Mouse (Mus musculus) heart, postnatal 10 days (tissue): ENCODE results near the gene Fam168a. TPM values are rescaled to one million over a fixed set of nuclear protein-coding genes. Genes with fewer than 3 reads are reported as not detected.
"Not testable (repeated sequence)": the region's sequence is repeated elsewhere in the genome, so short reads cannot be mapped to it uniquely, and the experiment has no call there.

Source experiments
- DNase-seq, 2 experiments: peaks; one replicate each; pipeline ENCODE4 v3.0.0; 2021
- intact Hi-C: fragments of 180-260 bp; cut with DNase I; formaldehyde crosslinking; loops from one replicate; pipeline ENCODE4 v1.15.1; 2025
- total RNA-seq, 2 experiments: library from RNA; stranded (reverse); gene quantifications; 2 replicates each; pipeline ENCODE4 v1.2.3; 2021

Fam168a gene
- total RNA-seq, 2 experiments from 2014 or later: 52.7 to 53.7 TPM

DNA sequence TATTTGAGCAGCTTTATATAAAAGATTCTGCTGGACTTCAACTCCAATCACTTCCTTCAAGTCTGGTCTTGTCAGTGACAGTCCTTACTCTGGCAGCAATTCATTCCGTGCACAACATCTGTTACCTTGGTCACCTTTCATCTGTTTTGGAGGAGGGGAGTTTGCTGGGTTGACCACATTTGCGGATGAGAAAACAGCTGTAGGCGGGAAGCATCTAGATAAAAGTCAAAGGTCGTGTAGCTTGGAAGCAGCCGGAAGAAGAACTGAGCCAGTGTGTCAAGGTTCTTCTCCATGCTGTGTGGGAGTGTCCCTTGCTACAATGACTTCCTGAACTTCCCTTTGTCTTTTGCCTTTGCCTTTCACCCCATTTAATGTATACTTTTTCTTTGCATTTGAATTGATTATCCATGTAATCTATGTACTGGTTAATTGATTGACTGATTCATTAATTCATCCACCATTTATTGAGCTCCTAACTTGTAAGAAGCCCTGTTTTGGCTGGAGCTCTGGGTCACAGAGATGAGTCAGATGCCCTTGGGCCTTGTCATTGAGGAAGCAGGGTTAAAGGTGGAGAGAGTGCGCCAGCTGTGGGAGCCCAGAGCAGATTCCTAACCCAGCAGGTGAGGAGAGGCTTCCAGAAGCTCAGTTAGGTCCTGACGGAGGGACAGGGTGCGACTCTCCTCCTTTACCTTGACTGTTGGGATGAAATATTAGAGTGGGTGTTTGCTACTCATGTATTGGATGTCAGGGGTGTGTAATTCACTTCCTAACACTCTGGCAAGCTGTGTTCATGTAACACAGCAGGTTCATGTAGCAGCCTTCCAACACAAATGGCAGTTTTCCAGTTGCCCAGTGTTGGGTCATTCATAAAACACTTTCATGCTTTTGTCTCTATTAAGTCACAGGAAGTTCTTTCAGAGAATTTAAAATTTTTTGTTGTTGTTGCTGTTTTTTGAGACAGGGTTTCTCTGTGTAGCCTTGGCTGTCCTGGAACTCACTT lies 6.4 kb upstream of the Fam168a start:
- intact Hi-C loops: no loop called here
- DNase-seq: no peak

DNA sequence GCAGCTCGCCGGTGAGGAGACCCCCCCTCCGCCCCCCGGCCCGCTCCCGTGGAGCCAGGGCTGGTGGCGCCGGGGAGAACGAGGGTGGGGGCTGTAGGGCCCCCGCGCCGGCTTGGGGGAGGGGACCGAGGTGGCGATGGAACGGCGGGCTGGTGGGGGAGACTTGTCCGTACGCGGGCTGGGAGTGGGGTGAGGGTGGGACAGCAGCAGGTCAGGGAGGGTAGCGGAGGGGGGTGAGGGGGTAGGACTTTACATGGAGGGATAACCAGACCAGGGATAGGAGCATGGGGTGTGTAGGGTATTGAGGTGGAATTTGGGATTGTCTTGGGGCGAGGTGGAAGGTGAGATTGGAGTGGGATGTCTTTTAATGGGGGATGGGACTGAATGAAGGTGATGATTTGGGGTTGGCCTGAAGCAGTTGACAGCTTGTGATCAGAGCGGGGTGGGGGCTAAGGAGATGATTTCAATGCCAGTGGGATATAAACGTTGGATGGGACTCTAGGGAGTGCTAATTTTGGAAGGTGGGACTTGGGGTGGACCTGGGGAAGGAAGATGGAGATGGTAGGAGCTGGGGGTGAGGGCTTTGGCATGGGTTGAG lies 547 bp downstream of the Fam168a start:
- no peak for DNase-seq

DNA sequence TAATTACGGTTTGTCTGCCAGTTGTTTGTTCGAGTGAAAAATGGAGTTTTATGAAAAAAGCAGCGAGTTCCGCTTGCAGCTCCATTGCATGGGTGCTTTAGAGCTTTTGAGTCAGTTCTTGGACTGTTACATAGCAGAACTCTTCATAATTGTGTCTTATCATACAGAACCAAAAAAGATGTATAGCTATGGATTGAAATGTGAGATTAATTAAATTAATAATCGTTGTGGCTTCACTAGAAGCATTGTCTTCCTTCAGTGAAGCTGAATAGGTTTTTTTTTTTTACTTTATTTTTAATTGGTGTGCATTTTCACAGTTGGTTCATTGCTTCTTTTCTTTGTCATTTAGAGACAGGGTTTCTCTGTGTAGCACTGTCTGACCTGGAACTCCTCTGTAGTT lies 12.3 kb downstream of the Fam168a start:
- intact Hi-C loops: no loop called here
- DNase-seq: no peak

More for the DNA sequence above, 547 bp downstream of the Fam168a start:
- intact Hi-C loops: no loop called here

DNA sequence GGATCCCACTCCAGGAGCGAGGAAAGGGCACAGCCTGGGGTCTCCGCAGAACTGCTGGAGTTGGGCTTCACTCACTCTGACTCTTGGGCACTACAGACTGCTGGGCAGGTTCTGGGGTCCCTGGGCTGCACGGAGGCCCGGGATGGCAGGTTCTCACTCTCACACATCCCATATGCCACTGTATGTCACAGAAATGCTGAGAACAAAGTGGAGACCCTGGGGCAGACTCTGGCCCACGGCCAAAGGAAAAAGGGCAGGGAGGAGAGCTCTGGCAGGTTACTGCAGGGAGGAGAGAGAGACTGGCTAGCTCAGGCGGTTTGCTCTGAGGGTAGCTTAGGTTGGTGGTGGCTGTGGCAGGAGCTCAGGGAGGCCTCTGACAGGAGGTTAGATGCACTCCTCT lies 15.8 kb downstream of the Fam168a start:
- no peak for DNase-seq
- intact Hi-C loops: no loop called here

DNA sequence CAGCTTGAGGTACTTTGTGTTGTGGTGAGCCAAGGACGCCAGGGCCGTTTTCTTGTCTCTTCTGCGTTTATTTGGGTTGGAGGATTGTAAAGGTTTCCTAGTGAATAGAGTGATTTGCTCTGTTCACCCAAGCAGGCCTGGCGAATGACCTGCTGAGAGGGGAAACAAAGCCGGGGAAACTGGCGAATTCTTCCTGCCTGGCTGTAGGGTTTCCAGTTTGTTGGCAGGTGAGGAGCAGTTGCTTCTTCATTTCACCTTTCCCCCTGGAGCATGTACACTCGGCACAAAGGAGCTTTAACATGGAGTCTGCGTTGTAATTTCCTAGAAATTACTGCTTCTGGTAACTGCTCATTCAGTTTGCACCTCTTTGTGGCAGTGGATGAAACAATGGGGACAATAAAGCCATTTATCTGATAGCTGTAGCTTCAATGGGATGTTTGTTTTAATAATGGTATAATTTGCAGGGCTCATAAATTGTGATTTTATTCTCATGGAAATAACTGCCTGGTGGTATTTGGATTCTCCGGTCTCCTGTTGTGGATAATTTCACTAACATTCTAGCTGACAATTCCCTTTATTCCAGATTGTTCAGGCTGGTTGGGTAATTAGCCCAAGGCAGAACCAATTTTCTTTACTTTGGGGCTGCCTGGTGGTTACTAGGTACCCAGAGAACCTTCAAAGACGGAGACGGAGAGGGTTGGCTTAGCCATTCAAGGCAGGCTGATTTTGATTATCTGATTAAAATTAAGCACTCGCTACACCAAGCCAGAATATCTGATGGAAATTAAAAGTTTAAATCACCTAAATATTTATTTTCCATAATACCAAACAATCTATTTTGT lies 17.2 kb downstream of the Fam168a start:
- intact Hi-C loops: no loop called here
- DNase-seq: no peak

DNA sequence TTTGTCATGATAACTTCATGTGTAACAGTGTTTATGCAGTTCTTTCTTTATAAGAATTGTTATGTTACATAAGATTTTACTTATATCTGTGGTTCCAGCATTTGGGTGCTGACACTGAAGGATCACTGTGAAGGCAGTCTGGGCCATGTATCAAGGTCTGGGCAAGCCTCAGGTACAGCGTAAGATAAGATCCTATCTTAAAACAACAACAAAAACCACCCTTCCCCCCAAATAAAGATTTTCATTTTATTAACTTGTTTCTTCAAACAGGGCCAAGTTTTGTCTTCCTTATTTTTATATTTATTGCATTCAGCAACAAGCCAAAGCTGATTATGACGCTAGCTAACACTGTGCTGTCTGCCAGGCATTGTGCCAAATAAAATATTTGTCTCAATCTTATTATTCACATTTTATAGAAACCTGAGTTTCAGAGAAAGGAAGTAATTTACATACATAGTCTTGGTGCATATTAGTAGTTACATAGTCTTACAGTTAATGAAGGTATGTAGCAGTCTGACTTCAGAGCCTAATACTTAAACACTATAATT lies 21.2 kb downstream of the Fam168a start:
- intact Hi-C loops: no loop called here
- DNase-seq: no peak

DNA sequence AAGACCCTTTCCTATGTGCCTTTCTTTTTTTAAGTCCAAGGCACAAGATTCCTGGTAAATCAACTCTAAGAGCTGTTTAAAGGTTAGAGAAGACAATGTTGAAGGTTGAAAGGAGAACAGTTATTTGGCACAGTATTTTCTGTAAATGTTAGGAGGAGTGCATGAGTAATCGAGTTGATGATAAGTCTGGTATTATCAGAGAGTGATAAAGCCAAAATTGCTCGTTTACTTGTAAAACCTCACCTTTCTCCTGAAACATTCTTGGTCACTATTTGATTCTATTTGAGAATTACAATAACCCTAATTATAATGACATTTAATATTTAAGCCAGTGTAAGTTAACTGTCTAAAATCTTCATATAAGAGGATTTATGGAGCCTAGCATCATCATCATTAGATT lies 23.3 kb downstream of the Fam168a start:
- DNase-seq: no peak
- intact Hi-C loops: no loop called here

DNA sequence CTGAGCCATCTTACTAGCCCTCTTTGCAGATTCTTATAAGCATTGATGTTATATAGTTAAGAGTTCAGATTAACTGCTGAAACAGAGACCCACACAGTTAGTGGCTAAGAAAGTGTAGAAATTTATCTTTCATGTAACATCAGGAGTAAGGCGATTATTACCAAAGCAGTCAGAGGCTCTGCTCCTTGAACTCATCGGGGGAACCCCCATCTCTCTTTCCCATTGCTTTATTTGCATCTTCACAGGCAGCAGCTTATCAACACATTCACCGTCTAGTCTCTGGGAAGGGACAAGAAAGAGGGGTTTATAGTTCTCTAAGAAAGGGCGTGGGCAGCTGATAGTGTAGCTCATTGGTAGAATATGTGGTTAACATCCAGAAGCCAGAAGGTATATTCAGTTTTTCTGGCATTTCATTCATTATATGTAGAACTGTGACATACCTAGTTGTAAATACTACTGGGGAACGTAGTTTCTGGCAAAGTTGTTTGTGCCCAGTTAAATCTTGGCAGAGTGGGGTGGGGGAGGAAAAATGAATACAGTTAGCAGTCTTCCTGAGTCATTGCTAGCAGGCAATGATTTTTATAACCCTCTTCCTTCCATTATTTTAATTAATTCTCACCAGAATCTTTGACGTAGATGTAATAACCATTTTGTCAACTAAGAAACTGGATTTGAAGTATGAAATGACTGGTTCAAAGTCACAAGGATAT lies 26.1 kb downstream of the Fam168a start:
- no peak for DNase-seq
- intact Hi-C loops: no loop called here

DNA sequence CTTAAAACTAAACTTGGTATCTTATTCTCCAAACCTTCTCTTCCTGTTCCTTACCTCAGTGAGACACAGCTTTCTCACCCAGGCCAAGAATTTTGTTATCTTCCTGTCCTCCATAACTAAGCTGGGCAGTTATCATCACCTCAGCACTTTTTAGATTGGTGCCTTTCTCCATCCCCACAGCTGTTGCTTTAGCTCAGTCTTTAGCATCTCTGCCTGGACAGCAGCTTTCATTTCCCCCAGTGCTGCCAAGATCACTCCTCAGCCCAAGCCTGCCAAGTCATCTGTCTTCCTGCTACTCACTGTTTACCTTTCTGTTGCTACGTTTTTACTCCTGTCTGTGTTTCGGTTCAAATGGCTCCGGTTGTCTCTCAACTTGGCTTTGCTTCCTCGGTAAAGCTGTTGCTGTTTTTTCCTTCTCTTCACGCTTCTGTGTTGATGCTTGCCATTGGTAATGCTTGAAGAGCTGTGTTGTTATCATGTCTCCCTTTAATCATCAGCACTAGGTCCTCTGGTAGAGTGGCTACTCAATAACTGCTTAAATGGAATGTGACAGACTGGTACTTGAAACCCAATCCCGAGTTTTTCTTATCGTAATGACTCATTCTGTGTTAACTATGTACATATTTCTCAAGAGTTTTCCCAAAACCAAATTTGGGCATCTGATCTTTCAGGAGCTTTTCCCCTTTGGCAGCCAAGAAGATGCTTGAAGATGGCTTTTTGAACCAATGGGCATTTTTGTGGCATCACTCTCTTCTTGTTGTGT lies 26.8 kb downstream of the Fam168a start:
- intact Hi-C loops: no loop called here
- peak; percentile 36 to 38 for DNase-seq

DNA sequence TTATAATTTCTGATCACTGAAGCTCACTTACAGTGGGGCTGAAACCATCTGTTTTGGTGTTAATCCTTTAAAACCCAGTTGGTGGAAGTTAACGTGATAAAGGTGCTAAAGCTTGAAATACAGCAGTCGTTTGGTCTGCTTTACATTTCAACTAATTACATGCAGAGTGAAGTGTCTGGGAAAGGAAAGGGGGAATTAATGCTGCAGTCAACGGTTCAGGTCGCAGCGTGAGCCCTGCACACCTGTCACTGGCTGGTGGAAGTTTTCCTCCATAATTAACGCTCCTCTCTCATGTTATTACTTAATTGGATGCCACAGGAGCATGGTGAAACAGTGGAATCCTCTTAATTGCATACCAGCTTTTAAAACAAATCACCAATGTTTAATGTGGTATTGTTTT lies 27.8 kb downstream of the Fam168a start:
- DNase-seq: no peak
- intact Hi-C loops: no loop called here

DNA sequence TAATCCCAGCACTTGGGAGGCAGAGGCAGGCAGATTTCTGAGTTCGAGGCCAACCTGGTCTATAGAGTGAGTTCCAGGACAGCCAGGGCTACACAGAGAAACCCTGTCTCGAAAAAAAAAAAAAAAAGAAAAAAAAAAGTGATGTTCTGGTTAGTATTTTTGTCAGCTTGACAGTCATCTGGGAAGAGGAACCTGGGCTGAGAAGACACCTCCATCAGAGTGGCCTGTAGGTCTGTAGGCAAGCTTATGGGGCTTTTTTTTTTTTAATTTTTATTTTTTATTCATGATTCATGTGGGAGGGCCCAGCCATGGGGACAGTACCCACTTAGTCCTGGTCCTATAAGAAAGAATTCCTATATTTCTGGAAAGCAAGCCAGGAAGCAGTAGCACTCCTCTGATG lies 28.5 kb downstream of the Fam168a start:
- intact Hi-C loops, DNase-seq: not testable (repeated sequence)

DNA sequence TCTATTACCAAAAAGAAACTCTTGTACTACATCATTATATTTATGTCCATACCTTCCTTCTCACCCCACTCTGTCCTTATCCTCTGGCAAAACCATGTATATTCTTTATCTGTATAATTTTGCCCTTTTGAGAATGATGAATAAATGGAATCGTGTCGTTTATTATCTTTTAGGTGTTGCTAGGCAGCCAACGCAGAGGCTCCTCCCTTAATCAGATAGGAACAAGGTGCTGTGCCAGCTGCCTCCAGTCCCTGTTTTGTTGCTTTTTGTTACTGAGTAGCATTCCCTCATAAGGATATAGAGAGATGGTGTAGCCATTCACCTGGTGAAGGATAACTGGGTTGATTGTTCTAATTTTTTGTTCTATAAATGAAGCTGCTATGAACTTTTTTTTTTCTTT lies 29.7 kb downstream of the Fam168a start:
- no peak for DNase-seq
- intact Hi-C loops: no loop called here

DNA sequence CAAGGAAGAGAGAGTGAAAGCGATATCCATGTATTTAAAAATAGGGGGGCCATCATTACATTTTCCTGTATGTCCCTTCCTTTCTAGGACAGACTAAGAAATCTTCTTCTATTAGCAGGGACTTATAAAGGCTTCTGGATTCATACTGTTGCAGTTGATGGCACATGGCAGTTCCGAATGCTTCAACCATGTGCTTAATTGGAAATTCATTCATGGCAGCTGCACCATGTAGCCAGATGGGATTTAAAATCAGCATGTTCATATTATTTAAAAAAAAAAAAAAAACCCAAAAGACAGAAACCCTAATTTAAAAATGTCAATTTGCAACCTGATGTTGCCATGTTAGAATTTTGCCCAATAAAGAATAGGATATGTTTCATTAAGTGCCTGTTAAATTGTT lies 37.9 kb downstream of the Fam168a start:
- intact Hi-C loops: no loop called here
- DNase-seq: no peak

DNA sequence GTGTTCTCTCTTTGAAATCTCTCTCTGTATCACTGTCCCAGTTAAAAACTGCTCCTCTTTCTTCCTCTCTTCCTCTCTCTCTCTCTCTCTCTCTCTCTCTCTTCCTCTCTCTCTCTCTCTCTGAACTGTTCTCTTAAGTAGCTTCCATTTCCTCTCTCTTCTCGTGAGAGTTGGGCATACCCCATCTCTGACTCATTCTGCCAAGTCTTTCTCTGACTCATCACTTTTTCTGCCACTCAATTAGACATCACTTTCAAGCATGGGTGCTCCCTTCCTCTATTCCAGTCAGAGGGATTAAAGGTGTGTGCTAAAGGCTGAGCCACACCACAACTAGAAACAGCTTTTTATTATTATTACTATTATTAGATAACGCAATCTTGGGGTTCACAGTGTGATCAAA lies 43.7 kb downstream of the Fam168a start:
- intact Hi-C loops: no loop called here
- DNase-seq: no peak

DNA sequence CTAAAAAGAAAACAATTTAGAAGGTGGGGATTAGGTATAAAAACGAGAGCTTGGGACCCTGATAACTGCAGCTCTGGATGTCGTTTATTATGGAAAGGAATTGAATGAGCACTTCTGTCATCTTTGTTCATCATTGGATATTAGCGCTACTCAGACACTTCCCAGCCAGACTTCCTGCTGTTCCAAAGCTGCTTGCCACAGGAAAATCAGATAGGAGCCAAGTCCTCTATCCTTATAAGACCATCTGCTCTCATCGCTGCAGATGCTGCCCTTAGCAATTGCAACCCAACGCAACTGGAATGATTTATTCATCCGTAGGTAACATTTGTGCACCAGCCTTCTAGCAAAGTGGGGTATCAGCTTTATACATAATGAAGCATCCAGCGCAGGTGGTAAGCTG lies 52.3 kb downstream of the Fam168a start:
- intact Hi-C loops: no loop called here
- DNase-seq: no peak

DNA sequence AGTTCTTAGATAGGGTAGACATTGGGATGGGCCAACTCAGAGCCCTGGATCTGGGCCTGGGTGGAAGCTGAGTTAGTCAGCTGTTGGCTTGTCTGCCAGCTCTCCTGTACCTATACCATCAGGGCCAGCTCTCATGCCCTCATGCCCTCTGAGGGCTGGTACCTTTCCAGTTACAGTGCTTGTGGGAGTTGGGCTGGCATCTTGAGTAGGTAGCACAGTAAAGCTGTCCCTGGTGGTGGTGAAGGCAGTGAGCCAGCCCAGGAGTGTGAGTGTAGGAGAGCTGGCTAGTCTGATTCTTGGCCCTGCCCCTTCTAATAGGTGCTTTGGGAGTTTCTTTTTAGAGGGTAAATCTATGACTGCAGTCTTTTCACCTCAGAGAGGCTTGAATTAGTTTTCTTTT lies 56.3 kb downstream of the Fam168a start:
- DNase-seq: peak; percentile 1 to 12
- intact Hi-C loops: no loop called here

DNA sequence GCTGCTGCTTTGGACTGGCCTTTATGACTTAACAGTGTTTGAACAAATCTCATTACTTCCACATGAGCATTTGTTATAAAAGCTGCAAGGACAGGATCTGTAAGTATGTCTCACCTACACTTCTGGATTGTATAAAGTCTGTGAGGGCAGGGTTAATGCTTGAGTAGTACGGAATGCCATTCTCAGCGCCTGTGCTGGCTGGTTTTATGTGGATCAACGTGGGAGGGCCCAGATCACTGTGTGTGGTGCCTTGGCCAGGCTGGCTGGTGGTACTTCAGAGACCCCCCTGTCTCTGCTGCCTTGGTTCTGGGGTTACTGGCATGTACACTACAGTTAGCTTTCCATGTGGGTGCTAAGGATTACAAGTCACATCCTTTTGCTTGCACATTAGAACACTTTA lies 61.1 kb downstream of the Fam168a start:
- DNase-seq: no peak
- intact Hi-C loops: no loop called here

DNA sequence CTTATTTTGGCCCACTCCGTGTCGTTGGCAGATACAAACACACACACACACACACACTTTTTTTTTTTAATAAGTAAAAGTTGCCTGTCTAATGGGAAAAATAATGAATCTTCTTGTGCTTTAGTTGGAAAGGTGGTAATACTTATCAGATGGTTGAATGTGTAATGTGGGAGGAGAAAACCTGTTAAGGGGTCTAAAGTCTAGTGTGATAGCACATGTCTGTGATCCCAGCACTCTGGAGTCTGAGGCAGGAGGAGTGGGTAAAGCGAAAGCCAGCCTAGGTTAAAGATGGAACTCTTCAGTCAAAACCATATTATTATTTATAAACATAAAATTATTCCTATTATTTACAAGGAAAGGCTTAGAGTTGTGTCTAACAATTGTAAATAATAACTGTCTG lies 61.6 kb downstream of the Fam168a start:
- no peak for DNase-seq
- intact Hi-C loops: no loop called here

DNA sequence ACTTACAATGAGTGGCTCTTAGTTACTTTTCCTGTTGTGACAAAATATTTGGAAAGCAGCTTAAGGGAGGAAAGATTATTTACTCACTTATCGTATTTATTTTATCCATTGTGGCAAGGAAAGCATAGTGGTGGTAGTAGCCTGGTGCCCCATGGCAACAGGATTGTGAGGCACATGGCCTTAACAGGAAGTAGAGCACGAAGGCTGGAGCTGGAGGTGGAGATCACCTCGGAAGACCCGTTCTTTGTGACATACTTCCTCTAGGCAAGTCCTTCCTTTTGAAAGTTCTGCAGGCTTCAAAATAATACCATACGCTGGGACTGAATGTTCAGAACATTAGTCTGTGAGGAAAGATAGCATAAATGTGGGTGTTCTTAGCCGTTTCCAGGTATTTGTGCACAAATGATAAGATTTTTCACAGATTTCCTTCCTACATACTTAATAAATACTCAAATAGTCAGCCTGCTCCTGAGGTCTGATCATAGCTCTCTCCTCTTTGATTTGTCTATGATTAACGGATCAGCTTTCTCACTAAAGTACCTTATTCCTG lies 63.2 kb downstream of the Fam168a start:
- intact Hi-C loops: loop anchor here (10.0 kb wide), 1 partner anchor 65 kb away; no protein-coding TSS in a partner anchor
- DNase-seq: no peak
